ENCODE assay signal across 21 mouse cellular contexts in the genomic region with DNA sequence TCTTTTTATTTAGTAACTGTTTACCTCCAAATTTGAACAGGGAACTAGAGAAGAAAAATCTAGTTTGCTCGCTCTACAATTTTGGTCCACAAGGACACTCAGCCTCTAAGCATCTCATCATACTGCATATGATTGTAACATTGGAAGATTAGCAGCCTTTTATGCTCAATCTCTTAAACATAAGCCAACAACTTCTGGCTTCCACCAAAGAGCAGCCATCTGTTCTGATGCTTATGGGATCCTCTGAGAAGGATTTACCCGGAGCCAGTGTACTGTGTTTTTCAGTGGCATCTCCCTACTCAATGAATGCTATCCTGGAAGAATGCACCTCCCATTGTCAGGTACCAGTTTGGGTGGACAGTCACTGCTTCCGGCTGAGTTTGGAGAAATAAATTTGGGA.
DNase-seq lines count a peak whose midpoint lies in the region; ATAC-seq lines count a peak whose summit lies in the region.
"Had no signal": no experiment of that assay in that cellular context is flagged by ENCODE, and none has a peak within 500 bp of the region (broad histone marks: within the 10 kb centered on the region; RNA-seq: fewer than 3 reads in every experiment).

No protein-coding gene starts in this region.

- intact Hi-C loops in left cerebral cortex, postnatal 14 days (cut with DNase I), result no loop called here

- DNase-seq in frontal cortex, postnatal 14 days (ENCODE audit: low spot score in 2 of 2), result no peak
- DNase-seq in left cerebral cortex, postnatal 14 days (ENCODE audit: low spot score in 2 of 2), result peak; percentile 11 to 40
- DNase-seq in left cerebral cortex, adult 18-20 months (ENCODE audit: low spot score in 2 of 2), result no peak
- peak; percentile 57 for DNase-seq in brain, adult 2 months (ENCODE audit: low read depth, low spot score)
- peak; percentile 43 for DNase-seq in brain, embryonic 18.5 days (ENCODE audit: low read depth, low spot score)
- no peak for DNase-seq in gastrocnemius, postnatal 4 days (ENCODE audit: low spot score in 2 of 2)
- DNase-seq: adrenal gland, postnatal 14 days; cerebellum, adult 2 months; cerebellum, postnatal 14 days; heart, postnatal 14 days; kidney, adult 18-20 months; kidney, postnatal 25 days; liver, postnatal 0 days; lung, postnatal 4 days had no signal

- ATAC-seq in frontal cortex, adult (ENCODE audit: low TSS enrichment), result peak; percentile 81
- no peak for ATAC-seq in megakaryocyte-erythroid progenitor cell, adult 5-6 weeks (replicated peaks; ENCODE audit: low FRiP score, low TSS enrichment, poor library complexity, severe bottlenecking)
- ATAC-seq: CD4-positive, CD25-positive, alpha-beta regulatory T cell, adult 4 months; forebrain, embryonic 16.5 days; hindbrain, embryonic 16.5 days; liver, embryonic 12.5 days; liver, postnatal 0 days; midbrain, embryonic 13.5 days had no signal

Comparison
In these comparisons a context has a peak if more than half of its experiments do, and no peak if none do; other contexts are left out.
1. DNase-seq: peak in left cerebral cortex, postnatal 14 days (2 of 2), brain, adult 2 months (single experiment) and brain, embryonic 18.5 days (single experiment); none in frontal cortex, postnatal 14 days (0 of 2), left cerebral cortex, adult 18-20 months (0 of 2) and gastrocnemius, postnatal 4 days (0 of 2).